Mouse (Mus musculus) layer of hippocampus, postnatal 25 days (tissue): ENCODE measurements around the gene Clcnka. TPM values are rescaled to one million over a fixed set of nuclear protein-coding genes. Genes with fewer than 3 reads are reported as not detected.

Source experiments
- DNase-seq, 2 experiments: peaks; one replicate each; pipeline ENCODE4 v3.0.0; 2022; ENCODE audit warnings: mixed read lengths in 2 of 2, low spot score in 1 of 2; ENCODE audit errors: extremely low spot score in 1 of 2
- total RNA-seq, 2 experiments: library from RNA; stranded (reverse); gene quantifications; 2 replicates each; pipeline ENCODE4 v1.2.3; 2021

Clcnka gene
- total RNA-seq, 2 experiments from 2014 or later, result 0.23 TPM; not detected in 1

DNA sequence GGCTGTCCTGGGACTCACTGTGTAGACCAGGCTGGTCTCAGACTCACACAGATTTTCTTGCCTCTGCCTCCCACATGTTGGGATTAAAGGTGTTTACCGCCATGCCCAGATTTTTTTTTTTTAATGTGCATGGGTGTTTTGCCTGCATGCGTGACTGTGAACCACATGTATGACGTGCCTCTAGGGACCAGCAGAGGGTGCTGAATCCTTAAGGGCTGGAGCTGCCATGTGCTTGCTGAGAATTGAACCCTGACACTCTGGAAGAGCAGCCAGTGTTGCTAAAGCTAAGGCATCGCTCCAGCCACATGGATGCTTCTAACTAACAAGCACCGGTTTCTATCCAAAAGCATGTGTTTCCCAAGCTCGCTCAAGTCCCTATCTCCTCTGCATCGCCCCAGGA is 12.4 kb downstream of the Clcnka start:
- no peak for DNase-seq

DNA sequence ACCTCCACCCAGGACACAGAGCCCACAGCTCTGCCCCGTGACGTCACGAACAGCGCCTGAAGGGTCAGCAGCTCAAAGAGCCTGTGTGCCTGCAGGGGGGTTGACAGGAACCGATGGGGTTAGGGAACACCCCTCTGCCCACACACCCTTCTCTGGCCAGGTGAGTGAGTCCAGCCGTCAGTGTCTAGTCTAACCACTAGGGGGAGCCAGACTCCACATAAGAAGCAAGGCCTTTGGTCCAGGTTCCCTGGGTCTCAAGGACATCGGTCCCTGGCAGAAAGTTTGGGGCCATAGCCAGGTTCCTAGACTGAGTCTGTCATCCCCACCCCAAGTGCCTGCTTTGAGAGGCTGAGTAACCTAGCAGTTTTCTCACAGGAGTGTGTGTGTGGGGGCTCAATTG is 13.2 kb downstream of the Clcnka start:
- DNase-seq, result peak in 1 of 2 experiments; percentile 29

GRCm38 (mm10) chr4:141382406-141382805 is 16.1 kb downstream of the Clcnka start:
- peak in 1 of 2 experiments; percentile 14 for DNase-seq

DNA sequence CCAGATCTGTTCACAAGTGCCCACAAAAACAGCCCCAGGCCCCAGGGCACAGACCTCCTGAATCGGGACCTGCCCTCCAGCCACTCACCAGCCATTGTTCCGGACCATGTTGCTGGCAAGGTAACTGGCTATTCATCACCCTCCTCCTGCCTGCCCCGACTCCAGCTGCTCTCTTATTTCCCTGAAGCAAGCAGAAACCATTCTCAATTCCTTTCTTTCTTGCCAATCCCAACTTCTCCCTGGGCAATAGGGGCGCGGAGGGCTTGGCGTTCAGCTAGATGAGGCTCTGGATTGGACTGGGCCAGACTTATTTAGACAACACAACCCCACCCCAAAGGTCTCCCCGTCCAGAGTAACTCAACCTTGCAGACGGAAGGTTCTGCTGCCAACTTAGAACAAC is 18.9 kb downstream of the Clcnka start:
- DNase-seq, result no peak

GRCm38 (mm10) chr4:141372426-141372825 is 26.1 kb downstream of the Clcnka start:
- no peak for DNase-seq

DNA sequence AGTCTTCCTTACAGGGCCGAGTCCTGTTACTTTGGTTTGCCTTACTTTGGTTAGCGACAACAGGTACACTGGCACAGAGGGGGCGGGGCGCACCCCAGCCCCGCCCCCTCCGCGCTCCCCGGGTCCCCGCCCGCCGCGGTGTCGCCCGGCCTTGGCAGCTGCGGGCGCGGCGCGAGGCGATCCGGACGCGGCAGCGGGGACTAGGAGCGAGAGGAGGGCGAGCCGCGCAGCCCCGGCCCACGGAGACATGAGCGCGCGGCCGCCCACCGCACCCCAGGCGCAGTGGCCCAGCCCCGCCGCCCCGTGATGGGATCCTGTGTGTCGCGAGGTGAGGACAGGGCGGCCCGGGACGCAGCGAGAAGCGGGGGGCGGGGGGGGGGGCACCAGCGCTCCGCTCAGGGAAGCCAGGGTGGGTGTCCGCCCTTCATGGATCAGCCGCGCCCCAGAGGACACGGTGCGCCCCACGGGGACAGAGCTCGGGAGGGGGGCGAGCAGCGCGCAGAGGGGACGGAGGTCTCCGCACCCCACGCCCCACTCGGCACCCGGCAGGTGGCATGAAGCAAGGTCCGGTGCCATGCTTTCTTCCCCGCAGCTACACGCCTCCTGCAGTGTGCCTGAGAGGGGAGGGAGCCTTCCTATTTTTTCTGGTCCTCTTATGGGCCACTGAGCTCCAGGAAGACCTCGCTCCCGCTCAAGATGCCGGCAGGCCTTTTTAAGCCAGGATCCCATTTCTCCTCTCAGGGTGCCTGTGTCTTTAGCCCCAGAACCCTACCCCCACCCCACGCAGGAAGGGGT is 30.3 kb downstream of the Clcnka start, which contains the start of gene Fam131c:
Fam131c (plus strand) TSS at position 224 of the 795 bp plus-strand sequence.
- DNase-seq, result no peak

- no peak for DNase-seq
These were observed 32.6 kb downstream of the Clcnka start for GRCm38 (mm10) chr4:141365876-141366275.

DNA sequence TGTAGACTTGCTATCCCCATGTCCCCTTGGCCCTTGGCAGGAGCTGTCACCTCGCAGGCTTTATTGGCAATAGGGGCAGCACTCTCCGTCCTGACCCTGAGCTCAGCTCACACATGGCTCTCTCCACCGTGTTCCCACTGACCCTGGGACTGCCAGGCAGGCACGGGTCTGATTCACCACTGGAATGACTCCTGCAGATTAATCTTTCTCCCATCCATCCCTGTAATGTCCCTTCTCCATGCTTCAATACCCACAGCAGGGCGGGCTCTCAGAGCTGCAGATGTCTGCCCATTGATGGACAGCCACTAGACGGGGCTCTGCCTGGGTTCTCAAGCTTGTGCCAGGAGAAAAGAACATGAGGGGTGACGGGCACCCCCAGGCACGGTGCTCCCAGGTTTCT is 33.4 kb downstream of the Clcnka start:
- DNase-seq, result no peak

GRCm38 (mm10) chr4:141362937-141363548 is 35.5 kb downstream of the Clcnka start:
- DNase-seq, result peak; percentile 75 to 95

GRCm38 (mm10) chr4:141360846-141361245 is 37.7 kb downstream of the Clcnka start:
- peak in 1 of 2 experiments; percentile 43 for DNase-seq

DNA sequence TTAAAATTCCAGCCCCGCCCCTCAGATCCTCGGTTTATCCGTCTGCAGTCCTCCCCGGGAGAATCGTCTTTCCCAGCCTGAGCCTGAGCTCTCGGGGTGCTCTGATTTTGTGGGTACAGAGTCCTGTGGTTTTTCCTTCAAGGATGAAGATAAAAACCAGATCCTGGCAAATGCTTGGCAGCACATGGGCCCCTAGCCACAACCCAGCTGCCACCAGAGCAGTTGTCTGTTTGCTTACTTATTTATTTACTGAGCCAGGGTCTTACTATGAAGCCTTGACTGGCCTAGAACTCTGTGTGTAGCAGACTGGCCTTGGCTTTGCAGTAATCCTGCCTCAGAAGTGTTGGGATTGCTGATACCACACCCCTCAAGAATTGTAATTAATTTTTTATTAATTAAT is 39.3 kb downstream of the Clcnka start:
- no peak for DNase-seq

- no peak for DNase-seq
These were observed 40.7 kb downstream of the Clcnka start for GRCm38 (mm10) chr4:141357811-141358210.

- no peak for DNase-seq
These were observed 44.7 kb downstream of the Clcnka start for GRCm38 (mm10) chr4:141353868-141354267.

GRCm38 (mm10) chr4:141352986-141353385 is 45.5 kb downstream of the Clcnka start:
- no peak for DNase-seq

- no peak for DNase-seq
These were observed 46.6 kb downstream of the Clcnka start for GRCm38 (mm10) chr4:141351972-141352371.

DNA sequence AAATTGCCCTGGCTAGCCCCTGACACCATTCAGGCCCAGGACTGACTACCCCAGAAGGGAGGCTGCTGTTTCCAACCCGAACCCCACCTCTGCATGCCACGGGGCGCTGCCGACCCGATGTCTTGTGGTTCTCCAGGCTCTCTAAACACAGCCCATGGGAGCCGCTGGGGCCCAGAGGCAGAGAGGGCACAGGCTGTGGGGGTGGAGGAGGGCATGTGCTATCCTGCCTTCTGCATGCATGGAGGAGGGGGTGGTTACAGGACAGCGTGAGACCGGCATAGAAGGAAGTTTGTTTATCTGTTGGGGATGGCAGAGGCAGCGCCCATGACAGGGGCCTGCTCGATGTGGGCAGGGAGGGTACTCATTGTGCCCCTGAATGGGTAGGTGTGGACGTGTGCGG is 48.5 kb downstream of the Clcnka start:
- DNase-seq, result no peak

GRCm38 (mm10) chr4:141348616-141349015 is 49.9 kb downstream of the Clcnka start:
- no peak for DNase-seq

DNA sequence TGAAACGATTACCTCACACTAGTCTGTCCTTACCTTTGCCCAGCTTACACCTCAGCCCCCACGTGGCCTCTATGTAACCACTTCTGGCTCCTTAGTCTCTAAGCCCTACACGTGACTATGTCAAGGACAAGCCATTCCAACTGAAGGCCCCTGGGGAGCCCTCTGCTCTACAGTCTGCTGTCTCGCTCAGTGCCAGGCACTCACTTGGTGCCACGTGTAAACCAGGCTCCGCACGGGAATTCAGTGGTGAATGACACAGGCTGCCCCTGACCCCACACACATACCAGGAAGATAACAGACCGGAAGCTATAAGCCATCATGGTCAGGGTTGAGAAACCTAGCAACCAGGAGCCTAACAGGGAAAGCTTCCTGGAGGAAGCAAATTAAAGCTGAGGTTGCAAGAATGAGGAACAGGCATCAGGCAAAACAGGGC is 51.1 kb downstream of the Clcnka start:
- no peak for DNase-seq

- no peak for DNase-seq
These were observed 53.3 kb downstream of the Clcnka start for GRCm38 (mm10) chr4:141345219-141345618.

- DNase-seq, result no peak
These were observed 55.0 kb downstream of the Clcnka start for GRCm38 (mm10) chr4:141343515-141343914.

DNA sequence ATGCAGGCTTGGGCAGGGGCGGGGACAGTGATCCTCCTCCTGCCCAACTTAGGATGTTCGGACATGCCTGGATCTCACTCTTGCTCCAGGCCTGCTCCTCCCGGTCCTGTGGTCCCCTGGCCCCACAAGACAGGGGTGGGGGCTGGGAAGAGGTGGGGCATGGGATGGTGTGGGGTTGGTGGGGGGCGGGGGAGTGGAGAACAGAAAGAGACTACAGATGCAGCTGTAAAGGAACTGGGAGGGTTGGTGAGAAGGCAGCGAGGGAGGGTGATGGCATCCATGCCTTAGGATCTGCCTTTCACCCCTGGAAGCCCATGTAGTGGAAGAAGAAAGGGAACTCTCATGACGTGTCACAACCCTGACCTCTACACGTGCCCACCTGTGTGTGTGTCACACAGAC is 57.0 kb downstream of the Clcnka start:
- DNase-seq, result no peak

GRCm38 (mm10) chr4:141338853-141339252 is 59.7 kb downstream of the Clcnka start:
- DNase-seq, result no peak
